Mouse (Mus musculus): ENCODE measurements at regions not wholly inside any gene's neighbourhood (a gene's known extent, or its start where the extent isn't known, plus 50 kb on each side); places are given as distances from the start of the nearest gene placed in this dataset.

GRCm38 (mm10) chr14:123116337-123116736 lies 132.5 kb upstream of the Tmtc4 start:
- Histone ChIP-seq H3K27ac (ENCODE audit: low read length) (no peak overlapping the region), H3K9ac (replicated peaks; ENCODE audit: low read depth, low read length) (no peak overlapping the region), H3K36me3 (ENCODE audit: control insufficient read depth, insufficient read depth, low read length) (no peaks in the 10 kb centered on the region), H3K4me1 (ENCODE audit: control insufficient read depth, insufficient read depth, low read length) (no peaks in the 10 kb centered on the region), H3K4me3 (ENCODE audit: low read depth, low read length) (no peak overlapping the region), H3K27me3 (ENCODE audit: control insufficient read depth, insufficient read depth, low read length) (no peaks in the 10 kb centered on the region), H3K9me3 (ENCODE audit: control insufficient read depth, low read depth, low read length) (no peaks in the 10 kb centered on the region), H3K4me2 (replicated peaks; ENCODE audit: low read depth, low read length) (no peak overlapping the region)
- ATAC-seq (ENCODE audit: insufficient number of reproducible peaks, insufficient read depth, low FRiP score, low read depth) = no peak
- 60% methylated on average over 1 of the region's 1 CpGs for whole genome bisulfite sequencing

GRCm38 (mm10) chr14:123110533-123110932 lies 126.7 kb upstream of the Tmtc4 start:
- H3K4me2 ChIP-seq (replicated peaks; ENCODE audit: low read depth, low read length) = no peak overlapping the region
- H3K27ac ChIP-seq (ENCODE audit: low read length) = no peak overlapping the region
- no peak overlapping the region for H3K9ac ChIP-seq (replicated peaks; ENCODE audit: low read depth, low read length)
- no peak for ATAC-seq (ENCODE audit: insufficient number of reproducible peaks, insufficient read depth, low FRiP score, low read depth)
- H3K27me3 ChIP-seq (ENCODE audit: control insufficient read depth, insufficient read depth, low read length) = no peaks in the 10 kb centered on the region
- no peak overlapping the region for H3K4me3 ChIP-seq (ENCODE audit: low read depth, low read length)
- no peaks in the 10 kb centered on the region for H3K4me1 ChIP-seq (ENCODE audit: control insufficient read depth, insufficient read depth, low read length)
- H3K9me3 ChIP-seq (ENCODE audit: control insufficient read depth, low read depth, low read length) = no peaks in the 10 kb centered on the region
- WGBS = 38% methylated on average over 2 of the region's 2 CpGs
- H3K36me3 ChIP-seq (ENCODE audit: control insufficient read depth, insufficient read depth, low read length) = no peaks in the 10 kb centered on the region

- Histone ChIP-seq H3K27me3 (ENCODE audit: control insufficient read depth, insufficient read depth, low read length) (no peaks in the 10 kb centered on the region), H3K4me1 (ENCODE audit: control insufficient read depth, insufficient read depth, low read length) (no peaks in the 10 kb centered on the region), H3K4me2 (replicated peaks; ENCODE audit: low read depth, low read length) (no peak overlapping the region), H3K4me3 (ENCODE audit: low read depth, low read length) (no peak overlapping the region), H3K9me3 (ENCODE audit: control insufficient read depth, low read depth, low read length) (no peaks in the 10 kb centered on the region), H3K9ac (replicated peaks; ENCODE audit: low read depth, low read length) (no peak overlapping the region), H3K27ac (ENCODE audit: low read length) (no peak overlapping the region), H3K36me3 (ENCODE audit: control insufficient read depth, insufficient read depth, low read length) (no peaks in the 10 kb centered on the region)
- no peak for ATAC-seq (ENCODE audit: insufficient number of reproducible peaks, insufficient read depth, low FRiP score, low read depth)
- 79% methylated on average over 1 of the region's 1 CpGs for WGBS
Observed at GRCm38 (mm10) chr14:123100371-123100770, 116.5 kb upstream of the Tmtc4 start.

GRCm38 (mm10) chr14:123096086-123096485 lies 112.3 kb upstream of the Tmtc4 start:
- WGBS = 79% methylated on average over 2 of the region's 2 CpGs
- Histone ChIP-seq H3K4me2 (replicated peaks; ENCODE audit: low read depth, low read length) (no peak overlapping the region), H3K4me1 (ENCODE audit: control insufficient read depth, insufficient read depth, low read length) (no peaks in the 10 kb centered on the region), H3K9me3 (ENCODE audit: control insufficient read depth, low read depth, low read length) (no peaks in the 10 kb centered on the region), H3K27ac (ENCODE audit: low read length) (no peak overlapping the region), H3K4me3 (ENCODE audit: low read depth, low read length) (no peak overlapping the region), H3K9ac (replicated peaks; ENCODE audit: low read depth, low read length) (no peak overlapping the region), H3K36me3 (ENCODE audit: control insufficient read depth, insufficient read depth, low read length) (no peaks in the 10 kb centered on the region), H3K27me3 (ENCODE audit: control insufficient read depth, insufficient read depth, low read length) (no peaks in the 10 kb centered on the region)
- no peak for ATAC-seq (ENCODE audit: insufficient number of reproducible peaks, insufficient read depth, low FRiP score, low read depth)

DNA sequence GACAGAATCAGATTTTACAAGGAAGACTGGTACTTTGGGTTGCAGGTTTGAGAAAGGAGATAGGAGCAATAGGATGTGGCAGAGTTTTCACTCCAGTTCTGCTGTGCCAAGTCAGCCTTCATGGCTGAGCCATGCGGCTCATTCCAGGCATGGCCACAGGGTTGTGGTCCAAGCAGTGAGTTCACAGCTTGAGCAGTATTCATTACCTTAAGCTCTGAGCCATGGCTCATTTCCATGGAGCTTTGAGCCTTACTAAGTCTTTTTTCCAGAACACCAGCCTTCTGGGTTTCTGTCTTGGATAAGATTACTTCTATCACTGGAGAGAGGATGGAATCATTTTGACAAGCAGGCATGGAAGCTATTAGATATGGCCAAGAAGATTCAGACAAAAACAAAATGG lies 98.2 kb upstream of the Tmtc4 start:
- H3K27me3 ChIP-seq (ENCODE audit: control insufficient read depth, insufficient read depth, low read length) = no peaks in the 10 kb centered on the region
- H3K36me3 ChIP-seq (ENCODE audit: control insufficient read depth, insufficient read depth, low read length) = no peaks in the 10 kb centered on the region
- 87% methylated on average over 1 of the region's 1 CpGs for WGBS
- H3K4me3 ChIP-seq (ENCODE audit: low read depth, low read length) = no peak overlapping the region
- H3K4me2 ChIP-seq (replicated peaks; ENCODE audit: low read depth, low read length) = no peak overlapping the region
- H3K9me3 ChIP-seq (ENCODE audit: control insufficient read depth, low read depth, low read length) = no peaks in the 10 kb centered on the region
- no peak overlapping the region for H3K27ac ChIP-seq (ENCODE audit: low read length)
- no peak overlapping the region for H3K9ac ChIP-seq (replicated peaks; ENCODE audit: low read depth, low read length)
- H3K4me1 ChIP-seq (ENCODE audit: control insufficient read depth, insufficient read depth, low read length) = no peaks in the 10 kb centered on the region
- no peak for ATAC-seq (ENCODE audit: insufficient number of reproducible peaks, insufficient read depth, low FRiP score, low read depth)

- Histone ChIP-seq H3K27ac (ENCODE audit: low read length) (no peak overlapping the region), H3K4me2 (replicated peaks; ENCODE audit: low read depth, low read length) (no peak overlapping the region), H3K27me3 (ENCODE audit: control insufficient read depth, insufficient read depth, low read length) (no peaks in the 10 kb centered on the region), H3K9ac (replicated peaks; ENCODE audit: low read depth, low read length) (no peak overlapping the region), H3K36me3 (ENCODE audit: control insufficient read depth, insufficient read depth, low read length) (no peaks in the 10 kb centered on the region), H3K4me3 (ENCODE audit: low read depth, low read length) (no peak overlapping the region), H3K9me3 (ENCODE audit: control insufficient read depth, low read depth, low read length) (no peaks in the 10 kb centered on the region), H3K4me1 (ENCODE audit: control insufficient read depth, insufficient read depth, low read length) (no peaks in the 10 kb centered on the region)
- ATAC-seq (ENCODE audit: insufficient number of reproducible peaks, insufficient read depth, low FRiP score, low read depth) = no peak
- 28% methylated on average over 4 of the region's 4 CpGs for WGBS
Observed at GRCm38 (mm10) chr14:123081016-123081714, 97.3 kb upstream of the Tmtc4 start.

DNA sequence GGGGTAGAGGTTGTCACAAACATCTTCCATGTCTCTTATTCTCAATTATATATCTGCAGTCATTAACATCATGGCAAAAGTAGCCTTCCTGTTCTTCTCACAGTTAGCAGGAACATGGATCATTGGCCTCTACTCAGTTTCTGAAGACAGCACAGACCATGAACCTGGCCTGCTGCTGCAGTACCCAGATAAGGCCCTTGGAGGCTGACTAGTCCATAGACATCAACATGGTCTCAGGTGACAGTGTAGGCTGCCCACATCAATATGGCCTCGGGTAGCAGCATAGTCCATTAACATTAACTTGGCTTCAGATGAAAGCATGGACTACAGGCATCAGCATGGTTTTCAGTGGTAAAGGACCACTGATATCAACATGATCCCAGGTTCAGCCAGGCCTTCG lies 95.9 kb upstream of the Tmtc4 start:
- H3K4me2 ChIP-seq (replicated peaks; ENCODE audit: low read depth, low read length) = no peak overlapping the region
- no peak overlapping the region for H3K4me3 ChIP-seq (ENCODE audit: low read depth, low read length)
- ATAC-seq (ENCODE audit: insufficient number of reproducible peaks, insufficient read depth, low FRiP score, low read depth) = no peak
- H3K27me3 ChIP-seq (ENCODE audit: control insufficient read depth, insufficient read depth, low read length) = no peaks in the 10 kb centered on the region
- no peaks in the 10 kb centered on the region for H3K9me3 ChIP-seq (ENCODE audit: control insufficient read depth, low read depth, low read length)
- H3K4me1 ChIP-seq (ENCODE audit: control insufficient read depth, insufficient read depth, low read length) = no peaks in the 10 kb centered on the region
- H3K27ac ChIP-seq (ENCODE audit: low read length) = no peak overlapping the region
- WGBS = 88% methylated on average over 2 of the region's 2 CpGs
- H3K9ac ChIP-seq (replicated peaks; ENCODE audit: low read depth, low read length) = no peak overlapping the region
- H3K36me3 ChIP-seq (ENCODE audit: control insufficient read depth, insufficient read depth, low read length) = no peaks in the 10 kb centered on the region

DNA sequence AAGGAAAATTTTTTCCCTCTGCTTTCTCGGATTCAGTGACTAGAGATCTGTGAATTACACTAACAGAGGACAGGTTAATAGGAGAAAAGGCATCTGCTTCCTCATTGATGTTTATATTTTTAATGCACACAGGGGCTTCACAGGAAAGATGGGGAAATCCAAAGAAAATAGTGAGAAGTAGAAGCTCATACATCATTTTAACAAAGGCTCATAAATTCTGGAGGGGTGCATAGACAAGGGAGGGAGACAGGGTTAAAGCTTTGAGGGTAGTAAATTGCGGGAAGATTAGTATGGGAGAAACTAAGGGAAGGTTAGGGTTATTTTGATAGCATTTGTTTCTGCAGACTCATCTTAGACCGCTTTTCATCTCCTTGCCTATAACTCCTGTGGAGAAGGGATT lies 95.0 kb upstream of the Tmtc4 start:
- no peaks in the 10 kb centered on the region for H3K36me3 ChIP-seq (ENCODE audit: control insufficient read depth, insufficient read depth, low read length)
- ATAC-seq (ENCODE audit: insufficient number of reproducible peaks, insufficient read depth, low FRiP score, low read depth) = no peak
- H3K4me1 ChIP-seq (ENCODE audit: control insufficient read depth, insufficient read depth, low read length) = no peaks in the 10 kb centered on the region
- no peaks in the 10 kb centered on the region for H3K9me3 ChIP-seq (ENCODE audit: control insufficient read depth, low read depth, low read length)
- no peak overlapping the region for H3K9ac ChIP-seq (replicated peaks; ENCODE audit: low read depth, low read length)
- H3K27ac ChIP-seq (ENCODE audit: low read length) = no peak overlapping the region
- WGBS = 63% methylated on average over 3 of the region's 3 CpGs
- no peaks in the 10 kb centered on the region for H3K27me3 ChIP-seq (ENCODE audit: control insufficient read depth, insufficient read depth, low read length)
- no peak overlapping the region for H3K4me2 ChIP-seq (replicated peaks; ENCODE audit: low read depth, low read length)
- no peak overlapping the region for H3K4me3 ChIP-seq (ENCODE audit: low read depth, low read length)

- Histone ChIP-seq H3K36me3 (ENCODE audit: control insufficient read depth, insufficient read depth, low read length) (no peaks in the 10 kb centered on the region), H3K27me3 (ENCODE audit: control insufficient read depth, insufficient read depth, low read length) (no peaks in the 10 kb centered on the region), H3K9me3 (ENCODE audit: control insufficient read depth, low read depth, low read length) (no peaks in the 10 kb centered on the region), H3K27ac (ENCODE audit: low read length) (no peak overlapping the region), H3K4me2 (replicated peaks; ENCODE audit: low read depth, low read length) (no peak overlapping the region), H3K9ac (replicated peaks; ENCODE audit: low read depth, low read length) (no peak overlapping the region), H3K4me1 (ENCODE audit: control insufficient read depth, insufficient read depth, low read length) (no peaks in the 10 kb centered on the region), H3K4me3 (ENCODE audit: low read depth, low read length) (no peak overlapping the region)
- 97% methylated on average over 4 of the region's 4 CpGs for WGBS
- no peak for ATAC-seq (ENCODE audit: insufficient number of reproducible peaks, insufficient read depth, low FRiP score, low read depth)
Observed at GRCm38 (mm10) chr14:123066344-123066743, 82.5 kb upstream of the Tmtc4 start.

Data from stomach, embryonic 14.5 days (tissue).